Mouse (Mus musculus): ENCODE results near the gene Iffo2.

GRCm38 (mm10) chr4:139579466-139579865 lies 49.1 kb downstream of the Iffo2 start:
- TF ChIP-seq POLR2A (IDR thresholded peaks at IDR 0.05; ENCODE audit: insufficient read depth, low read depth, low read length) = no peak
- no peak for TF ChIP-seq CTCF (IDR thresholded peaks at IDR 0.05; ENCODE audit: insufficient read depth, low read depth, low read length)

Measured in olfactory bulb, adult 2 months (tissue).